Mouse (Mus musculus) forebrain, embryonic 15.5 days (tissue): ENCODE data around the gene Slc38a2. TPM values are rescaled to one million over a fixed set of nuclear protein-coding genes. Genes with fewer than 3 reads are reported as not detected.

ENCODE experiments used
- ATAC-seq: fragments of 200-750 bp; cut with Nextera tagmentation; replicated peaks from 2 replicates; pipeline ENCODE4 v1.8.0; 2017; ENCODE audit warnings: mild to moderate bottlenecking, moderate TSS enrichment, moderate library complexity
- H3K27ac ChIP-seq: fragments of 300-500 bp; sonication (generic); replicated peaks from 2 replicates; pipeline ENCODE4 v1.5.1; 2015; ENCODE audit warnings: mild to moderate bottlenecking, inconsistent platforms
- H3K27me3 ChIP-seq: fragments of 300-500 bp; sonication (generic); 2 replicates; pipeline ENCODE4 v1.6.1; 2015; ENCODE audit warnings: inconsistent platforms
- H3K36me3 ChIP-seq: fragments of 300-500 bp; sonication (generic); 2 replicates; pipeline ENCODE4 v1.6.1; 2015; ENCODE audit warnings: mild to moderate bottlenecking, inconsistent platforms
- H3K4me1 ChIP-seq: fragments of 300-500 bp; sonication (generic); 2 replicates; pipeline ENCODE4 v1.6.1; 2015; ENCODE audit warnings: inconsistent platforms
- H3K4me2 ChIP-seq: fragments of 300-500 bp; sonication (generic); replicated peaks from 2 replicates; pipeline ENCODE4 v1.6.1; 2015; ENCODE audit warnings: mild to moderate bottlenecking, inconsistent platforms
- H3K4me3 ChIP-seq: fragments of 300-500 bp; sonication (generic); 2 replicates; pipeline ENCODE4 v1.5.1; 2015; ENCODE audit warnings: mild to moderate bottlenecking, inconsistent platforms
- H3K9ac ChIP-seq: fragments of 300-500 bp; sonication (generic); replicated peaks from 2 replicates; pipeline ENCODE4 v1.6.1; 2015; ENCODE audit warnings: mild to moderate bottlenecking, inconsistent platforms
- H3K9me3 ChIP-seq: fragments of 300-500 bp; sonication (generic); 2 replicates; pipeline ENCODE4 v1.6.1; 2016; ENCODE audit warnings: inconsistent platforms
- WGBS: fragments of 180-500 bp; shearing (Covaris S2); methylation state at CpG from one replicate; pipeline ENCODE4 v1.1.7; 2015; ENCODE audit warnings: mixed read lengths; 5-methylcytosine and 5-hydroxymethylcytosine counted together
- polyA plus RNA-seq: library from polyadenylated mRNA; unstranded; fragments of >200 nt; fragmentation: Nextera tagmentation; extraction: Ambion mirVana; gene quantifications from 2 replicates; pipeline ENCODE4 v1.2.1, GENCODE M21; 2015

The Slc38a2 gene
- polyA plus RNA-seq, 1 experiment from 2014 or later = 157 TPM

DNA sequence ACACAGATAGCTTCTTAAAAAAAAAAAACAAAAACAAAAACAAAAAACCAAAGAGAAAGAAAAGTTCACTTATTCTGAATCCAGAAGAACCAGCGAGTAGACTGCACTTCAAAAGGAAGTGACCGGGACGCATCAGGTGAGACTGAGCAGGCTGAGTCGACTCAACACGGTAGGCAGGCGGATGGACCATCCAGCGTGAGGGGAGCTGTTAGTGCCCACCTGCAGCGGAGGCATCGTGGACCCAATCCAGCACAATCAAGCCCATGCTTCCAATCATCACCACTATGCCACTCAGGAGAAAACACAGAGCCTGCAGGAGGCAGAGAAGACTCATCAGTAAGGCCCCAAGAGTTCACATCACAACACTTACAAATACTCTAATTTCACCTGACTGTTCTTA lies 9.6 kb downstream of the Slc38a2 start:
- WGBS = 85% methylated on average over 9 of the region's 9 CpGs
- Histone ChIP-seq H3K27ac (no peak overlapping the region), H3K4me2 (no peak overlapping the region), H3K36me3 (peaks cover 78% of the 10 kb centered on the region), H3K4me3 (no peak overlapping the region), H3K4me1 (peaks cover 27% of the 10 kb centered on the region), H3K27me3 (no peaks in the 10 kb centered on the region), H3K9ac (no peak overlapping the region), H3K9me3 (no peaks in the 10 kb centered on the region)
- no peak for ATAC-seq

DNA sequence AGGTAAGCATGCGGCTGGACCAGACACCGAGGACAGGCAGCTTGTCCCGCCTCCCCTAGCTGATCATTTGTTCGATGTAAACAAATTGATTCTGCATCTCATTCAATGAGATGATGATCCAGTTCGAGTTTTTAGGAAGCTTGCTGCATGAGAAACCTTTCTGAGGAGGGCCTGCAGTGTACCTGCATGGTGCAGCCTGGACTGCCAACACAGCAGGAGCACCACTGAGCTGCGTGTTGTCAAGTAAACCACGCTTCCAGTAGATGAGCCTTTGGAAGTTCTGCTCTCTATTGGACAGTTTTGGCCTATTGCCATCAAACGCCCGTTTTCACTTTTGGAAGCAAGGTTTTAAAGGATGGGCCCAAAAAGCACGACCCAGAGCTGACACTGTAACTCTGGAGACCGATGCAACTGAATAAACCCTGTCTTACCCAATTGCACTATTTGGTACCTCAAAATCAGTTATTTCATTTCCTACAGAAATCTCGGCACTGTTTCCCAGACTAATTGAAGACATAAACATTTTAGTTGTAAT lies 10.7 kb downstream of the Slc38a2 start:
- ATAC-seq = no peak

DNA sequence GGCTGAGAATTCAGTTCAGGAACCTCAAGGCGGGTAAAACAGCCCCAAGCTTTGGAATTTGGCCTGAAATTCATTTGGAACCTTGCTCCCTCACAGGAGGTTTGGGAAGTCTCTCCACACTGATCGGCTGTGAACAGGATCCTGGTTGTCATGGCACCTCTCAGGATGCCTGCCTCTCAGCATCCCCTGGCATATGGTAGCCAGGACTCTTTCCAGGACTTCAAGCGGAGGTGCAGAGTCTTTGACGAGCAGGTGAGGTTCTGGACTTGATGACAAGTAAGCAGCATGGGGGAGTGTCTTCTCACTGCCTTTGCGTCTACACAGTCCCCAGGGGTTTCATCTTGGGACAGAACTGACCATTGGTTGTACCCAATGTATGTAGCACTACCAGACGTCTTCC lies 11.5 kb downstream of the Slc38a2 start:
- H3K27ac ChIP-seq = no peak overlapping the region
- H3K9ac ChIP-seq = no peak overlapping the region
- H3K4me1 ChIP-seq = peaks cover 12% of the 10 kb centered on the region
- 0 out of 2 replicates have a peak, but pooled peaks have one; percentile 18 for ATAC-seq
- no peaks in the 10 kb centered on the region for H3K27me3 ChIP-seq
- H3K36me3 ChIP-seq = peaks cover 59% of the 10 kb centered on the region
- WGBS = 69% methylated on average over 6 of the region's 6 CpGs
- no peak overlapping the region for H3K4me2 ChIP-seq
- no peak overlapping the region for H3K4me3 ChIP-seq
- no peaks in the 10 kb centered on the region for H3K9me3 ChIP-seq

More for the DNA sequence above, 10.7 kb downstream of the Slc38a2 start:
- Histone ChIP-seq H3K27ac (no peak overlapping the region), H3K36me3 (peaks cover 68% of the 10 kb centered on the region), H3K4me3 (no peak overlapping the region), H3K9me3 (no peaks in the 10 kb centered on the region), H3K9ac (no peak overlapping the region), H3K27me3 (no peaks in the 10 kb centered on the region), H3K4me2 (no peak overlapping the region), H3K4me1 (peaks cover 20% of the 10 kb centered on the region)
- WGBS = 80% methylated on average over 12 of the region's 12 CpGs

DNA sequence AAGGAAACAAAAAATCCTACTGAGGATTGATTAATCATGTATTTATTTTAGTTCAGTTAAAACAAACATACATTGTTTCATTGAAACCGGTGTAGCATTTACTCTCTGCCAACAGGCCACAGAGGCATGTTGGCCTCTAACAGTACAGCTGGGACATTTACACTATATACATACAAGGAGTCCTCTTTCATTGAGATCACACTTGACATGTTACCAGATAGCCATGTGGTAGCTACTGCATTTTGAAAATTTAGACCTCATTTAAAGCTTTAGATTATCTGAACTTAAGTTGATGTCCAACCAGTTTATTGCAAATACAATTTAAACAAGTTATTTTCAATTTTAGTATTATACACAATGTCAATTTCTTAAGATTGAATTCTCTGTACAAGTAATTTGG lies 12.2 kb downstream of the Slc38a2 start:
- no peak overlapping the region for H3K27ac ChIP-seq
- no peak for ATAC-seq
- no peak overlapping the region for H3K4me2 ChIP-seq
- 60% methylated on average over 1 of the region's 1 CpGs for whole genome bisulfite sequencing
- H3K4me1 ChIP-seq = peaks cover 12% of the 10 kb centered on the region
- peaks cover 53% of the 10 kb centered on the region for H3K36me3 ChIP-seq
- no peak overlapping the region for H3K9ac ChIP-seq
- no peak overlapping the region for H3K4me3 ChIP-seq
- H3K27me3 ChIP-seq = no peaks in the 10 kb centered on the region
- no peaks in the 10 kb centered on the region for H3K9me3 ChIP-seq

DNA sequence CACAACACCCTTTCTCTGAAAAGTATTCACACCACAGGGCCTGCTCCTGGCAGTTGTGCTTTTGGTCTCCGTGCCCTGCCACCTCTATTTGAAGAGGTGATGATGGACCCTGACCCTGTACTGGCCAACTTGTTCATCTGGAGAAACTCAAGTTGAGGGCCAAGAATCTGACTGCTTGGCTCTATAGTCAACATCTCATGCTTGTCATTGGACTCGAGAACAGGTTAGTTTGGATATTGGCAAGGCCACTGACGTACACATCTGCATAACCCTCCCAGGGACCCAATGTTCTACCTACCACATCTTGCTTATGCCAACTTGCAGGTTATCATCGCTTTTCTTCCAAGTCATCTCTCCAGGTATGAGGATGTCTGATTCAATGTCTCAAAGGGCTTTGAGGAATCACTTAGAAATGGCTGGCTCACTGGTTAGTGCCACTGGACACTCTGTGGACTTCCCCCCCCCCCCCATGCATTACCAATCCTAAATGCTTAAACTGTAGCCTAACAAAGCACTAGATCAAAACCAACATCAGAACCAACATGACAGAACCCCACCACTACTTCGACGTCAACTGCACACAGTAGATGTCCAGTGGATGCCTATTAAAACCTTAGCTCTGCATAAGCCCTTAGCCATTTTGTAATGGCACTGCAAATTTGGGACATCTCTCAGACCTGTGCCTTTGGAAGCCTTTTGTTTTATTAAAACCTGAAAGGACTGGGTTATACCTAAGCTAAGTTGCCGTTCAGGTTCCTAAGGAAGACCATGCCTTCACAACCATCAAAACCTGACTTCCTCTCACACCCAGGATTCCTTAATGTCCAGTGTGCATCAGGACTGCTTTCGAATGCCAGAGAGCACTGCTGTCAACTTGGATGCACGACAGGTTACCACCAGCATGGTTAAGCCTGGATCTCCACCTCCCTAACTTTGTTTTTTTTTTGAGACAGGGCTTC lies 13.1 kb downstream of the Slc38a2 start:
- Histone ChIP-seq H3K4me1 (peaks cover 12% of the 10 kb centered on the region), H3K4me2 (no peak overlapping the region), H3K36me3 (peaks cover 44% of the 10 kb centered on the region), H3K27me3 (no peaks in the 10 kb centered on the region), H3K9ac (no peak overlapping the region), H3K9me3 (no peaks in the 10 kb centered on the region), H3K4me3 (no peak overlapping the region), H3K27ac (no peak overlapping the region)
- WGBS = 87% methylated on average over 9 of the region's 9 CpGs
- no peak for ATAC-seq

DNA sequence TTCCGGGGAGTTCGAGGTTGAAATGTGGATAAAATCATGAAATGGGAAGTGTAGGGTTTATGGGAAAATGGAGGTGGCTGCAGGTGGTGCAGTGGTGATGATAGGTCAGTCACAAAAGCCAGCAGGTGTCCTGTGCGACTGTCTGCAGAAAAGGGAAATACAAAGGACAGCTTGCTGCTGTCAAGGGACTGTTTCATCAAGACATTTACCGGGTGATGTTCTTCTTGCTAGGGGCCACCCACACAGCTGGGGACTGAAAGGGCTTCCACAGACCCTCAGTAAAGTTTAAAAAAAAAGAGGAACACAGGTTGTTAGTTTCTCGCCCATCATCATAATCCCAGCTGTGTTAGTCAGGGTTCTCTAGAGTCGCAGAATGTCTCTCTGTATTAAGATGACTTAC lies 14.3 kb downstream of the Slc38a2 start:
- H3K36me3 ChIP-seq = peaks cover 32% of the 10 kb centered on the region
- no peaks in the 10 kb centered on the region for H3K27me3 ChIP-seq
- 75% methylated on average over 6 of the region's 6 CpGs for WGBS
- H3K27ac ChIP-seq = no peak overlapping the region; the same call in 1 of the 2 replicates
- no peak overlapping the region for H3K4me3 ChIP-seq
- ATAC-seq = no peak
- H3K4me2 ChIP-seq = no peak overlapping the region
- no peaks in the 10 kb centered on the region for H3K9me3 ChIP-seq
- no peak overlapping the region for H3K9ac ChIP-seq
- peaks cover 12% of the 10 kb centered on the region; the same call in 1 of the 2 replicates for H3K4me1 ChIP-seq

DNA sequence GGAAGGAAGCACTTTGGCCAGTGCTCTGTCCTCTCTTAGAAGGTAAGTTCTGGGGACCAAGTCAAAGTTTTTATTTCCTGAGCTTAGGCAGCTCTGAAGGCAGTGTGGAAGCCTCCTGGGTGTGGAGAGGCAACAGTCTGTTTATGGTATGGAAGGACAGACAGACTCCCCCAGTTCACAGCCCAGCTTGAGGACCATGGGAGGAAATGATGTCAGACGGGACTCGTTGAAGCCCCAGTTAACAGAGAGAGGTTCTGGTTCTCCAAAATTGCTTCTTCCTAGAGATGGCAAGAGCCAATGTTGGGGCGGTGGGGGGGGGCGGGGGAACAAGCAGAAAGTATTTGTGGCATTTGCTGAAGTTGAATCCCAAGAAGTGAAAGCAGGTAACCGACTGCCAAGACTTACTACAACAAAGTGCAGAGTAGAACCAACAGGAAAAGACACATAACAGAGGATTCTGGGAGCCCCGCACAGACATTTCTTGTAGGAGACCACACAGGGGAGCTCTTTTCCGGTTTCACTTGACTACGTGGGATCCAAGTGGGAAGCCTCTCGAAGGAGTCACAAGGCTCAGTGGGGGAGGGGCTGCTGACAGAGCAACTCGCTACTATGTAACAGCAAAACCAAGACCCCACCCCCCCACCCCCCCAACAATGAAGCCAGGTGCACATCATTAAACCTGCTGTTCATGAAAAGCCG lies 15.2 kb downstream of the Slc38a2 start:
- H3K36me3 ChIP-seq = peaks cover 24% of the 10 kb centered on the region
- H3K4me3 ChIP-seq = no peak overlapping the region
- peaks cover 12% of the 10 kb centered on the region; the same call in 1 of the 2 replicates for H3K4me1 ChIP-seq
- 50% methylated on average over 11 of the region's 11 CpGs for WGBS
- H3K27me3 ChIP-seq = no peaks in the 10 kb centered on the region
- no peak; the same call in 1 of the 2 replicates for ATAC-seq
- H3K27ac ChIP-seq = no peak overlapping the region
- no peak overlapping the region for H3K9ac ChIP-seq
- H3K4me2 ChIP-seq = no peak overlapping the region
- no peaks in the 10 kb centered on the region for H3K9me3 ChIP-seq

DNA sequence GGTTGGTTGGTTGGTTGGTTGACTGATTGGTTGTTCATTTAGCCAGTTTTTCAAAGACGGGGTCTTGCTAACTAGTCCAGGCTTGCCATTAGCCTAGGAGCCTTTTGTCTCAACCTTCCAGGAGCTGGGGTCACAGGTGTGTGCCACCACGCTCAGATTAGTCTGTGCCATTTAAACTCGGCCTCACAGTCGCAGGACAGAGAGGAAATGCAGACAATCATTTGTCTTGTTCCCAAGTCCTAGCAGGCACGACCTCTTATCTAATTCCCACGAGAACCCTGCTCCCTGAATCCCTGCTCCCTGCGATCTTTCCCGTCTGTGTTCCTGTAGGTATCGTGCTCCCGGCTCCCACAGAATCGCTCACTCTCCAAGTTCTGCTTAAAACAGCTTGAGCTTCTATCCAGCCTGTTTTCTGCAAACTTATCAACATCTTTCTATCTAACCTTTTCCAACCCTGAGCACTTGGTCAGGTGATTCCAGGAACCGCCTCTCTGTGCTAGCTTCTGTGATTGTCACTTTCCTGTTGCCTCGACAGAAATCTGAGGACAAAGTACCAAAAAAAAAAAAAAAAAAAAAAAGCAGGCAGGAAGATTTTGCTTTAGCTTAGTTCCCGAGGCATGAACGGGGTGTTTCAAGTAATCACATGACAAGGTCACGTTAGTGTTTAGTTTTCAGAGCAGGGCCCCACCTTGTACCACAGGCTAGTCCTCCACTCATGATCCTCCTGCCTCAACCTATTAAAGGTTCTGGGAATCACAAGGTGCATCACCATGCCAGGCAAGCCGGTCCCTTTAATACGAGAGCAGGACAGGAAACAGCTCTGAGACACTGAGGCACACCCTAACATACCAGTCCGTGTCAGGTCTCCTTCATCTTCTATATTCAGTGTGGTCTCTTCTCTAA lies 20.4 kb downstream of the Slc38a2 start:
- no peak for ATAC-seq
- Histone ChIP-seq H3K9ac (no peak overlapping the region), H3K27me3 (peaks cover 3% of the 10 kb centered on the region; the same call in 1 of the 2 replicates), H3K36me3 (no peaks in the 10 kb centered on the region), H3K27ac (no peak overlapping the region), H3K4me3 (no peak overlapping the region), H3K4me1 (no peaks in the 10 kb centered on the region), H3K9me3 (no peaks in the 10 kb centered on the region), H3K4me2 (no peak overlapping the region)
- WGBS = 76% methylated on average over 19 of the region's 19 CpGs

DNA sequence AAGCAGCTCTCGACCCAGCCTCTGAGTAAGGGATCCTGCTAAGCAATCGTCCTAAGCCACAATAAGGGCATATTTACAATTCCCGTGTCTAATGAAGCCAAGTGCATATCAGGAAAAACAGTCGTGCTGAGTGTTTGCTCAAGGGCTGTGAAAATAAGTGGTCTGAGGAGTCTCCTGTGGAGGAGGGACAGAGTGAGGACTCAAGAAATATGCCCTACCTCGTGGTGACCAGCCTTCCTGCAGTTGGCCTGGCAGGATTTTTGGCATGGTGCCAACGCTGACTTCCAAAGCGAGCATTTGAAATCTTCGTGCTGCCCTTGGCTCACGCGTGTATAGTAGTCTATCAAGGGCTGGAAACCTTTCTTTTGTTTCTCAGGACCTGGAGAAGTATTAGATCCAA lies 23.0 kb downstream of the Slc38a2 start:
- Histone ChIP-seq H3K4me3 (no peak overlapping the region), H3K9me3 (no peaks in the 10 kb centered on the region), H3K36me3 (no peaks in the 10 kb centered on the region), H3K27ac (no peak overlapping the region), H3K9ac (no peak overlapping the region), H3K4me1 (no peaks in the 10 kb centered on the region), H3K27me3 (peaks cover 3% of the 10 kb centered on the region; the same call in 1 of the 2 replicates), H3K4me2 (no peak overlapping the region)
- WGBS = 42% methylated on average over 10 of the region's 10 CpGs
- ATAC-seq = no peak

DNA sequence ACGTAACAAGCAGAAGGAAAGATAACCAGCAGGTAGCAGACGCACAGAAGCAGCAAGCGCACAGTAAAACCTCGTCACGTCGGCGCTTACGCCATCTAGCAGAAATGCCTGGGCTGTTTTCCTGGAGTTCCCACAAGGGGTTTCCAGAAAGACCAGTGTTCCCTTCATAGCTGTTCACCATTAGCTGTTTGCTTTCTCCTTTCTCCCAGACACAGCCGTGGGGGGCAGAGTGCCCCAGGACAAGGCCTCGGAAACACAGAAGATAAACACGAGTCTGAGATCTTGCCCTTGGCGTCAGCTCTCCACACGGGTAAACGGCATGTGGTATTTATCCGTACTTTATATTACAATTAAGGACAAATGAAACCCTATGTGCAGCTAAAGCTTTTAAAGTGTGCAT lies 23.8 kb downstream of the Slc38a2 start:
- Histone ChIP-seq H3K4me3 (no peak overlapping the region), H3K36me3 (no peaks in the 10 kb centered on the region), H3K27me3 (peaks cover 3% of the 10 kb centered on the region; the same call in 1 of the 2 replicates), H3K9me3 (no peaks in the 10 kb centered on the region), H3K4me2 (no peak overlapping the region), H3K9ac (no peak overlapping the region), H3K4me1 (no peaks in the 10 kb centered on the region), H3K27ac (no peak overlapping the region)
- WGBS = 78% methylated on average over 15 of the region's 15 CpGs
- ATAC-seq = no peak

DNA sequence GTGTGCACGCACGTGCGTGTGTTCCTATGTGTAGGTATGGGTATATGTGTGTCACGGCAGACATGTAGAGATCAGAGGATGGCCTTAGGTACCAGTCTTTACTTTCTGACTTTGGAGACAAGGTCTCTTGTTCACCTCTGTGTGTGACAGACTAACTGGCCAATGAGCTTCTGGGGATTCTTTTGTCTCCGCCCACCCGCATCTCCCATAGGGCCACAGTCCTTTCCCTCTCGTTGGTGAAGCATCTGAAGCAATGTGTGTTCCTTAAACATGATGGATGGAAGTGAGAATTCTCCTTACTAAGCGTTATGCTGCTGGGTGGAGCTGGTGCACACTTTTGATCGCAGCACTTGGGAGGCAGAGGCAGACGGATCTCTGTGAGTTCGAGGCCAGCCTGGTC lies 24.5 kb downstream of the Slc38a2 start:
- no peaks in the 10 kb centered on the region for H3K9me3 ChIP-seq
- no peaks in the 10 kb centered on the region for H3K36me3 ChIP-seq
- H3K27ac ChIP-seq = no peak overlapping the region
- 85% methylated on average over 11 of the region's 11 CpGs for WGBS
- H3K9ac ChIP-seq = no peak overlapping the region
- peaks cover 3% of the 10 kb centered on the region; the same call in 1 of the 2 replicates for H3K27me3 ChIP-seq
- ATAC-seq = no peak
- no peaks in the 10 kb centered on the region for H3K4me1 ChIP-seq
- H3K4me2 ChIP-seq = no peak overlapping the region
- no peak overlapping the region for H3K4me3 ChIP-seq
